Mouse (Mus musculus) small intestine, adult 2 months (tissue): Measurements from ENCODE around the gene Lrrc31.

Experiments used
- CTCF ChIP-seq: fragments of 200-500 bp; IDR thresholded peaks from 2 replicates; pipeline ENCODE4 v1.5.1; 2012; ENCODE audit warnings: low read depth, mild to moderate bottlenecking, control low read depth, inconsistent platforms, low read length, moderate library complexity, mixed read lengths; ENCODE audit not compliant: insufficient replicate concordance, insufficient read length; ENCODE audit errors: extremely low read depth
- POLR2A ChIP-seq: fragments of 200-500 bp; IDR thresholded peaks from 2 replicates; pipeline ENCODE4 v1.6.1; 2012; ENCODE audit warnings: low read depth, mild to moderate bottlenecking, control low read depth, inconsistent platforms, low read length, moderate library complexity

GRCm38 (mm10) chr3:30742891-30743290, 43.2 kb upstream of the Lrrc31 start:
- no peak for TF ChIP-seq POLR2A
- TF ChIP-seq CTCF, result no peak
